Mouse (Mus musculus) lung, postnatal 0 days (tissue): ENCODE measurements around the gene Pstpip1.

ENCODE experiments used
- CTCF ChIP-seq: IDR thresholded peaks from 2 replicates; pipeline ENCODE4 v1.5.1; 2016; ENCODE audit warnings: antibody characterized with exemption, mild to moderate bottlenecking
- EP300 ChIP-seq: IDR thresholded peaks from 2 replicates; pipeline ENCODE4 v1.6.1; 2016; ENCODE audit warnings: antibody characterized with exemption, mild to moderate bottlenecking, control low read depth

DNA sequence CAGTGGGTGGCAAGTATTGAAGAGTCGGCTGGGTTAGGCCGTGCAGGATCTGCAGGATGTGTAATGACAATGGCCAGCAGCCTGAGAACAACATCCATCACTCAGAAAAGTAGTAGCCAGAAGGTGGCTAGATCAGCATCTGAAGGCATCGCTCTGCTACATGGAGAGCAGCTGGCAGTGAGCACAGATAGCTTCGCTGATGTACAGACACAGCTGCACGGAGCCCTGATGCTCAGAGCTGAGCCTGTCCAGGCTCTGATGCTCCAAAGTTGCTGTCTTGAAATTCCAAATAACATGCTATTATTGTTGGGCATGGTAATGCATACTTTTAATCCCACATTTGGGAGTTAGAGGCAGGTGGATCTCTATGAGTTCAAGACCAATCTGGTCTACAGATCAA, 3.2 kb upstream of the Pstpip1 start:
- TF ChIP-seq CTCF = no peak
- no peak for TF ChIP-seq EP300
